Mouse (Mus musculus): ENCODE results near the gene Pus1.

GRCm38 (mm10) chr5:110827576-110827975 is 47.1 kb upstream of the Pus1 start:
- TF ChIP-seq CTCF (IDR thresholded peaks at IDR 0.05; ENCODE audit: low read depth) = no peak
- no peak for TF ChIP-seq EP300 (optimal IDR thresholded peaks at IDR 0.05)
